Mouse (Mus musculus) cerebellum, adult 2 months (tissue): ENCODE results near the gene Pigr. TPM values are rescaled to one million over a fixed set of nuclear protein-coding genes. Genes with fewer than 3 reads are reported as not detected.

Experiments used
- DNase-seq, 2 experiments: peaks; one replicate each; pipeline ENCODE4 v3.0.0; 2021
- H3K27ac ChIP-seq: fragments of 200-500 bp; 2 replicates; pipeline ENCODE4 v1.5.1; 2012; ENCODE audit warnings: low read length, control low read depth, inconsistent platforms; ENCODE audit not compliant: insufficient read depth
- H3K27me3 ChIP-seq: fragments of 200-500 bp; 2 replicates; pipeline ENCODE4 v1.6.1; 2012; ENCODE audit warnings: inconsistent platforms, mild to moderate bottlenecking, low read length, moderate library complexity; ENCODE audit not compliant: control insufficient read depth, insufficient read depth
- H3K4me1 ChIP-seq: fragments of 200-500 bp; 2 replicates; pipeline ENCODE4 v1.6.1; 2011; ENCODE audit warnings: low read length; ENCODE audit not compliant: control insufficient read depth, insufficient read depth
- H3K4me3 ChIP-seq: fragments of 200-500 bp; replicated peaks from 2 replicates; pipeline ENCODE3; 2011; ENCODE audit warnings: mild to moderate bottlenecking, low read depth, low read length, control low read depth; ENCODE audit not compliant: insufficient read depth
- CTCF ChIP-seq: fragments of 200-500 bp; IDR thresholded peaks from 2 replicates; pipeline ENCODE4 v1.5.1; 2011; ENCODE audit warnings: low read depth, mild to moderate bottlenecking, control low read depth, low read length, moderate library complexity, borderline replicate concordance; ENCODE audit not compliant: insufficient read depth
- POLR2A ChIP-seq: fragments of 200-500 bp; IDR thresholded peaks from 2 replicates; pipeline ENCODE4 v1.6.1; 2011; ENCODE audit warnings: low read length, control low read depth, borderline replicate concordance; ENCODE audit not compliant: insufficient read depth
- WGBS: fragments of 180-500 bp; shearing (Covaris S2); methylation state at CpG from one replicate; pipeline ENCODE4 v1.1.7; 2018; 5-methylcytosine and 5-hydroxymethylcytosine counted together
- polyA plus RNA-seq: library from polyadenylated mRNA; depleted of rRNA; stranded (reverse); fragments of >200 nt; gene quantifications from 2 replicates; pipeline ENCODE4 v1.2.3, GENCODE M21; 2012

Gene Pigr
- polyA plus RNA-seq, 1 experiment, result 0.05 TPM

DNA sequence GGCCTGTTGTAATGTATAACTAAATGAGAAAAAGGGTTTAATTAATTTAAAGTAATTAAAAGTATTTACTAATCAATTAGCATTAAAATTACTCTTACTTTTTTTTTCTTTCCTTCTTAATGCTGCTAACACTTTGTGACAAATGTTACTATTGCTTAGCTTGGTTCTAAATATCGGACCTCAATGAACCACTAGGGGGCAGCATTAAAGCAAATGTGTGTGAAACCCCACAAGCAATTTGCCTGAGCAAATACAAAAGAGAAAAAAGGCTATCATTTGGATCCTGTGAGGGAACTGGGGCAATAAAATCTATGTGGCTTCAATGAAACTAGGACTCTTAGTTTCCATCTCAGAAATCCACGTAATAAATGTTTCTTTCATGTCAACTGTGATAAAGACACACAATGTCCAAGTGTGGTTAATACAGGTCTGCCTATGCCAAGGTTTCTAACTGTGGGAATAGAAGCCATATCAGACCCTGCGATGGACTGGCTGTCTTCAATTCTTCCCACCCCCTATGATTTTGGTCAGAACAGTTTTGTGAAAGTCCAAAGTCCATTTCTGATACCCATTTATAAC is 50.5 kb downstream of the Pigr start:
- peak in 1 of 2 experiments; percentile 59 for DNase-seq
- Histone ChIP-seq H3K27ac (no peak overlapping the region), H3K4me1 (no peaks in the 10 kb centered on the region; the same call in none of the 2 replicates), H3K4me3 (no peak overlapping the region), H3K27me3 (no peaks in the 10 kb centered on the region; the same call in 1 of the 2 replicates)
- TF ChIP-seq CTCF, result peak; percentile 43; the same call in 1 of the 2 replicates
- no peak for TF ChIP-seq POLR2A
- 27% methylated on average over 3 of the region's 3 CpGs for WGBS

DNA sequence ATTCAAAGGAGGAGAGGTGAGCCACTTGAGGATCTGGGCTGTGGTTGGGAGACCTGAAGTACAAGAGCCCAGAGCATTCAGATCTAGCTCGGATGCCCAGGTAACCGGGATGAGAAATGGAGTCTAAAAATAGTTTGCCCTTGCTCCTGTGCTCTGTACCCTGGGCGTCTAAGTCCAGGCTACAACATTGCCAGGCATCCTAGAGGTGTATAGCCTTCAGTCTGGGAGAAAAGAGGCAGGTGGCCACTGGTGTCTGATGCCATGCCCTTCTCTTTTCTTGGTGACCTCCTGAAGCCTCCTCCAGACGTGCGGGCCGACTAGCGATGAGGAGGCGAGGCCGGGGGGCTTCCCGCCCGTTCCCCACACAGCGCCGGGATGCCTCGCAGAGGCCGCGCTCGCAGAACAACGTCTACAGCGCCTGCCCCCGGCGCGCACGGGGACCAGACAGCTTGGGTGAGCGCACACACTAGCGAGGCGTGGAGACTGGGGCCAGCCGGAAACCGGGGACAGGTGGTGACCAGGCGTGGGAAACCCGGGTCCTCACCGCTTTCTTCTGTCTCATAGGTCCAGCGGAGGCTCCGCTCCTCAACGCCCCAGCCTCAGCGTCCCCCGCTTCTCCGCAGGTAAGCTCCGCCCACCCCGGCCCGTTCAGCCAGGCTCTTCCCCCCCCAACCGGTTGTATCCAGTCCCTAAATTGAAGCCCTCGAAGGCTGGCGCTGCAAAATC is 51.6 kb downstream of the Pigr start:
- no peak overlapping the region for H3K27ac ChIP-seq
- TF ChIP-seq CTCF, result no peak
- no peak for TF ChIP-seq POLR2A
- 3% methylated on average over 43 of the region's 43 CpGs for WGBS
- H3K4me3 ChIP-seq, result peak overlapping the region; percentile 43
- no peaks in the 10 kb centered on the region; the same call in none of the 2 replicates for H3K4me1 ChIP-seq
- H3K27me3 ChIP-seq, result no peaks in the 10 kb centered on the region; the same call in 1 of the 2 replicates
- peak; percentile 13 to 32 for DNase-seq

DNA sequence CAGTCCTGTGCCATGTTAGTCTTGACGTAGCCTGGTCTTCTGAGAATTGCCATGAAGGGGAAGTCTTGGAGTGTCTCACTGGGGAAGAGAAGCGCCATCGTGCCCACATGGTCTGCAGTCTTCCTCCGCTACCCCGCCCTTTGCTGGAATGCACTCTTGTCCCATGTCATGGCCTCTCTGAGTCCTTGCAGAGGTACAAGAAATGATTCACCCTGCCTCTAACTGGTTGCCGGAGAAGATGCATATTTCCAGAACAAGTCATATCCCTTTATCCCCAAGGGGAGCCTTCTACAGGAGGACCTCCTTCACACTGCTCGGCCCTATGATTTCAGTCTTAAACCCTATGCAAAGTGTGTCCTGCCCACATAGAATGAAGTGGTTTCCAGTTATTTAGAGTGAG is 53.4 kb downstream of the Pigr start:
- Histone ChIP-seq H3K4me3 (no peak overlapping the region), H3K27ac (no peak overlapping the region), H3K4me1 (no peaks in the 10 kb centered on the region; the same call in none of the 2 replicates), H3K27me3 (no peaks in the 10 kb centered on the region; the same call in 1 of the 2 replicates)
- no peak for DNase-seq
- WGBS, result 93% methylated on average over 7 of the region's 7 CpGs
- no peak for TF ChIP-seq CTCF
- TF ChIP-seq POLR2A, result no peak

DNA sequence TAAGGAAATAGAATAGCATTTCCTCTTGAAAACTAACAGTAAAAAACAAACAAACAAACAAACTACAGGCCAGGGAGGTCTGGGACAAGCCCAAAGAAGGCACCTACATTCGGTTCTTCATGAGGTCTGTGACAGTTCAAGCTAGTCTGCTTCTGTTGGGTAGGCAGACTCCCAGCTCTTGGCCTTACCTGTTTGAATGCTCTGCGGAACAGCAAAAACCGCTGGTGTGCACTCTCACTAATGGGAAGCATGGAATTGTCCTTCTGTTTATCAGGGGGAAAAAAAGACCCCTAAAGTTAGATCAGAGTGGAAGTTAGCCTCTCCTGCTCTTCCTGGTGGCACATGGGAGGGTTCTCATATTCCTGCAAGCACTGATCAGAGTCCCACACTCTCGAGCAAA is 56.7 kb downstream of the Pigr start:
- Histone ChIP-seq H3K27me3 (no peaks in the 10 kb centered on the region; the same call in 1 of the 2 replicates), H3K27ac (no peak overlapping the region), H3K4me3 (no peak overlapping the region), H3K4me1 (no peaks in the 10 kb centered on the region; the same call in 1 of the 2 replicates)
- DNase-seq, result no peak
- 86% methylated on average over 4 of the region's 4 CpGs for WGBS
- TF ChIP-seq CTCF (no peak), POLR2A (no peak)

DNA sequence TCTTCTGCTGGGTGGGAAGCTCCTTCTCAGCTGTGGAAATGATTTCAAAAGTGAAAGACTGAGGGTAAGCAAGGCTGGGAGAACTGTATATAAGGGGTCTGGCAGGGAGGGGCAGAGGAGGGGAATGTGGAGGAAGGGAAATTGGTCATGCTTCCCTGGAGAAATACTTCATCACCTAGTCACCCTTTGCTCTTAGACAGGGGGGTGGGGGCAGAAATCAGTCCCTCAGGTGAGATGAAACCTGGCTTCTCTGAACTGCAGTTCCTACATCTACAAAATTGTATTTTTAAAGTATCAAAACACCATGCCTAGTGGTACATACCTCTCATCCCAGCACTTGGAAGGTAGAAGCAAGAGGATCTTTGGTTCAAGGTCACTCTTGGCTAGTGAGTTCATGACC is 60.9 kb downstream of the Pigr start, which contains the start of gene Il24:
Il24 (minus strand) TSS at position 101 of the 400 bp plus-strand sequence.
- TF ChIP-seq POLR2A (no peak), CTCF (no peak)
- H3K27ac ChIP-seq, result no peak within 1 kb of the TSS
- no peaks in the 10 kb centered on the region for H3K27me3 ChIP-seq
- no peak within 1 kb of the TSS for H3K4me3 ChIP-seq
- H3K4me1 ChIP-seq, result no peaks in the 10 kb centered on the region
- no peak for DNase-seq

DNA sequence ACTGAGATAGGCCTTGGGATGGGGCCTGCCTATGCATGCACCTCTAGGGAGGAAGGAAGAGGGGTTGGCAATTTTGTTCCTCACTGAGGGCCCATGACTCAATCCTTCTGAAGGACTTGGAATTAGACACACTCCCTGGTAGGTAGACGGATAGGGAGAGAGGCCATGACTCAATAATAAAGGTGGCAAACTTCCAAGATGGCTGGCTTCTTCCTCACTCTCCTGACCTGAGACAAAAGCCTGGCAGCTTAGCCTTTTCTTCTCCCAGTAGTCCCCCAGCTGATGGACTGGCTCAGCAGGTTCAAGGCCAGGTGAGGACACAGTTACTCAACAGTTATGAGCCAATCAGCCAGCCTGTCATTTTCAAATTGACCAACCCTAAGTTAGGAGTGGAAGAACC is 66.0 kb downstream of the Pigr start:
- no peaks in the 10 kb centered on the region for H3K4me1 ChIP-seq
- H3K27me3 ChIP-seq, result no peaks in the 10 kb centered on the region
- 18% methylated on average over 1 of the region's 1 CpGs for WGBS
- no peak overlapping the region for H3K27ac ChIP-seq
- no peak overlapping the region for H3K4me3 ChIP-seq
- TF ChIP-seq CTCF, result no peak
- TF ChIP-seq POLR2A, result no peak
- DNase-seq, result no peak

DNA sequence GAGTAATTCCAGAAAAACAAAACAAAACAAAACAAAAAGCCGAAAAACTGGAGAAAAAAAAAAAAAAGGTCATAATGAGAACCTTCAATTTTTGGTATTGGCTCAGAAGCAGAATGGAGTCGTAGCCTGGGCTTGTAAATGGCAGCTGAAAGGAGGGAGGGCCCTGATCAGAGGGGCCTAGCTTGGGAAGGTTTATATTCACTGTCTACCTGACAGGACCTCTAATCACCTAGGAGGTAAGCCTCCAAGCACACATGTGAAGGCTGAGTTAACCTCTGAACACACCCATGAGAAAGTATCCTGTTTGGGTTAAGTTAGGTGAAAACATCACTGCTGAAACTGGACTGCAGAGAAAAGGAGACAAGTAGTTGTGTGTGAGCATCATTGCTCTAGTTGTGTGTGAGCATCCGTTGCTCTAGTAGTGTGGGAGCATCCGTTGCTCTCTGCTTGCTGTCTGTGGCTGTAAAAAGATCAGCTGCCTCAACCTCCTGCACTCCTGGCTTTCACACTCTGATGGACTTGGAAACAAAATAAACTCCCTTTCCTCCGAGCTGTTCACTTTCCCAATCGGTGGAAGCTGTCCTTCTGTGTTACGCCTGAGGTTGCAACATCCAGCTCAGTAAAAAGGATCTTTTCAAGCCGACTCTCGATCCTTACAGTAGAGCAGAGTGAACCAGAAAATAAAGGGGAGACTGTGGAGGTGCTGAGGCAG is 67.0 kb downstream of the Pigr start:
- WGBS, result 73% methylated on average over 9 of the region's 9 CpGs
- Histone ChIP-seq H3K27me3 (no peaks in the 10 kb centered on the region), H3K4me3 (no peak overlapping the region), H3K27ac (no peak overlapping the region), H3K4me1 (no peaks in the 10 kb centered on the region)
- TF ChIP-seq CTCF (no peak), POLR2A (no peak)
- no peak for DNase-seq
